Mouse (Mus musculus): ENCODE results near the gene Birc5. TPM values are rescaled to one million over a fixed set of nuclear protein-coding genes. Genes with fewer than 3 reads are reported as not detected.
A peak's percentile ranks its signal among the peaks of the same experiment; 100 is the strongest.

Birc5 gene
- total RNA-seq, 2 experiments from 2014 or later = not detected

DNA sequence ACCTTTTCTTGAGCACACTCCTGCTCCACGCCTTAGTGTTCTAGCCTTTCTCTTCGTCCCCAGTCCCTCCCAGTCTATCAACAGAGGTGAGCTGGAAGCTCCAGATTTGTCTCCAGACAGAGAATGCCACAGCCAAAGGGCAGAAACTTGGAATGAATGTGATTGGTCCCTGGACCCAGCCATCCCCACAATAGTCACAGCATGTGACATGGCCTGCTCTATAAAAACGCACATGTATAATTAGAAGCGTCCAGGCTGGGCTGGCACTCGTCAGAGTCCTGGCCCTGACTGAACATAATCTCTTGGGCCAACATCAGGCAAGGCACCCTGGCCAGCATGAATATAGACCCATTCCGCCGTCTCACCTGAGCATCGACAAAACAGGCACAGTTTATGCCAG, 30.0 kb upstream of the Birc5 start:
- intact Hi-C loops (cut with DNase I) = no loop called here
- TF ChIP-seq CTCF (IDR thresholded peaks at IDR 0.05) = no peak
- Histone ChIP-seq H3K4me3 (peak overlapping the region; percentile 48), H3K27ac (peak overlapping the region; percentile 97)
- DNase-seq = peak; percentile 88

DNA sequence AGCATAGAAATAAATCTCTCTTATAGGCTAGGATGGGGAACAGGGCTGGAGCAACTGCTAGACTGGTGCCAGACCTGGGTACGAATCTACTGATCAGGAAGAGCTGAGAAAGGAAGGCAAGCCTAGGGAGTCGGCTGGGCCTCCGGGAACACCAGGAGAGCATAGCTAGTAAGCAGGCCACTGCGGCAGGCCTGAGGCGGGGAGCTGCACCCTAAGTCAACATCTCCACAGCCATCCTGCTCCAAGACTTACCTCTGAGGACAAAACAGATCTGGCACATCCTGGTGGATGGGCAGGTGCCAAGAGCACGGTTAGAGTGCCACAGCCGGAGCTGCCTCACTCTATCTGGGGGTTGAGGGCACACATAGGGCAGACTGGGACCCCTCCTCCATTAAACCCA, 28.9 kb upstream of the Birc5 start:
- intact Hi-C loops (cut with DNase I) = no loop called here
- Histone ChIP-seq H3K27ac (peak overlapping the region; percentile 97), H3K4me3 (no peak overlapping the region)
- peak; percentile 34 for DNase-seq
- TF ChIP-seq CTCF (IDR thresholded peaks at IDR 0.05) = no peak

DNA sequence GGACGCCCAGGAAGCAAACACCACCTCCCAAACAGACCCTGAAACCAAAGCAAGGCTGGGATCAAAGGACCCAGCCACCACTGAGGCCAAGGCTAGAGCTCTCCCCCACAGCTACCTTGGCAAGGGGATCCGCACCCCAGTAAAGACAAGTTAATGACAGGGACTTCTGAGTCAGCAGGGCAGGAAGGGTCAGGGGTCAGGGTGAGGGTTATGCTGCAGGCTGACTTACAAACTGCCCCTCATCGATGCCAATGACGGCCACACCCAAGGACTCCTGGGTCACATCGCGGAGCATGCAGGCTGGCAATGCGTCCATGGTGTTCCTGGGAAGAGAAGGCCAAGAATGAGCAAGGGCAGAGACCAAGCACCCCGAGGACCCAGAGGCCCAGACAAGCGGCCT, 27.2 kb upstream of the Birc5 start:
- H3K27ac ChIP-seq = peak overlapping the region; percentile 97
- DNase-seq = peak; percentile 21
- no peak overlapping the region for H3K4me3 ChIP-seq
- intact Hi-C loops (cut with DNase I) = no loop called here
- no peak for TF ChIP-seq CTCF (IDR thresholded peaks at IDR 0.05)

DNA sequence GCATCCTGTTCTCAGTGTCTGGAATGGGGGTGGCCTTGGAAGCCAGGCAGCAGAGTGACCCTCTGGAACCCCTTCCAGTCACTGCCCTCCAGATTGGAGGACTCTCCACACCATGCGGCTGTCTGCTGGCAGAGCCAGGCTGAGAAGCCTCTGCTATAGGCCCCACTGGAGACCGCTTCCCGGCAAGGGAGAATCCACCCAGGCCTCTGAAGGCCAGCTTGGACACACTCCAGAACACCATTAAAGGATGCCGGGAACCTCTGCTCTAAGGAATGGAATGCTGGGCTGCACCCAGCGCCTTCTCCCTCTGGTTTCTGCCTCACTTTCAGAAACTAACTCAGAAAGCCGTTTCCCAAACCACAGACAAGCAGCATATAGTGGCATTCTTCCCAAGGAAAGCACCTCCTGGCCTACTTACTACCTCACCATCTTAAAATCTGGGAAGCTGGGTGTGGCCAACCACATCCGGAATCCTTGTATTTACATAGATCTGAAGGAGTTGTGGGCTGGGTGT, 26.3 kb upstream of the Birc5 start:
- intact Hi-C loops (cut with DNase I) = no loop called here
- peak overlapping the region; percentile 97 for H3K27ac ChIP-seq
- TF ChIP-seq CTCF (IDR thresholded peaks at IDR 0.05) = no peak
- DNase-seq = peak; percentile 58
- no peak overlapping the region for H3K4me3 ChIP-seq

DNA sequence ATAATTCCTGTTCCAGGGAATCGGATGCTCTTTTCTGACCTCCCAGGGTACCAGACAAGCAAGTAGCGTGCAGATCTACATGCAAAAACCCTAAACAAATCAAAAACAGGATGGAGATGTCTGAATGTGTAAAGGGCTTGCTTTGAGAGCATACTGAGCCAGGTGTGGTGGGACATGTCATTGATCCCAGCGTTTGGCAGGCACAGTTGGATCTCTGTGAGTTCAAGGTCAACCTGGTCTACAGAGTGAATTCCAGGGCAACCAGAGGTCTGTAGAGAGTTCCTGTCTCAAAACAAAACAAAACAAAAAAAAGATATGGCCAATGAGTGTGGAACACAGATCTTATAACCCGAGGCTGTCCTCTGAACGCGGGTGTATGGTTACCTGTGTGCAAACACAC, 25.6 kb upstream of the Birc5 start:
- Histone ChIP-seq H3K4me3 (no peak overlapping the region), H3K27ac (peak overlapping the region; percentile 97)
- TF ChIP-seq CTCF (IDR thresholded peaks at IDR 0.05) = no peak
- DNase-seq = no peak
- intact Hi-C loops (cut with DNase I) = no loop called here

DNA sequence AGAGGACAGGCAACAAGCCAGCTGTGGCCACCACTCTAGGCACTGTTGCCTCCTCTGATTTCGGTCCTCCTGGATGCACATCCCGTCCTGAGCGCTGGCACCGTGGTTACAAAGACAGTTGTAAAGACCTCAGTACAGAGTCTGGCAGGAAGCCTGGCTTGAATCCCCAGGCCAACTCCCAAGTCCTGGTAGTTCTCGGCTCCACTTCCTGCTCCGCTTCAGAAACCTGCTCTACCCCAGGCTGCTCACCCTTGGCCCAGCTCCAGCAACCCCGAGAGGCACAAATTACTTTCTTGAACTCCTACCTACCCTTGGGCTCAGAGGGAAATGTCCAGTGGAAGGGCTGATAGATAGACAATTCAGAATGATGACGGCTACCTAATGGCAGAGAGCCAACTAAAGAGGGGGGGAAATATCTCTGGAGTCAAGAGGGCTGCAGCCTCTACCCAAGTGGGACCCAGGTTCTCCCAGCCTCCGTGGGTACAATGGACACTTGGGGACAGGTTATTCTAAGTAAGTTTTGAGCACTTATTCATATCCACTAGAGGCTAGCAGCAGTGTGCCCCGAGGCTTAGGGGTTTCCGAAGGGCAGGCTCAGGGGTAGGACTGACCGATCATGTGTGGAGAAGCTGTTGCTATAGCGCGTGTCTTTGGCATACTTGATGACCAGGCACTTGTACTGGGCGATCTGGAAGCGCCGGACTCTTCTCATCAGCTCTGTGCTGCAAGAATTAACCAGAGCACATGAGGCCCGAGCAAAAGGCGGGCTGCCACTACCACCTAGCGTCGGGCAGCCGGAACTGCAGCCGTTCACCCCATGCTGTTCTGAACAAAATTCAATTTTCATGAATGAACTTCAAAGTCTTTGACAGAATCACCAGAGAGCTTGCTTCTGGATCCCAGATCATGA, 24.7 kb upstream of the Birc5 start:
- intact Hi-C loops (cut with DNase I) = loop anchor here (1.0 to 2.0 kb wide), 3 partner anchors 34 to 439 kb away; no protein-coding TSS in a partner anchor
- TF ChIP-seq CTCF (IDR thresholded peaks at IDR 0.05) = peak; percentile 95
- peak overlapping the region; percentile 62 for H3K4me3 ChIP-seq
- peak; percentile 88 for DNase-seq
- H3K27ac ChIP-seq = peak overlapping the region; percentile 97

DNA sequence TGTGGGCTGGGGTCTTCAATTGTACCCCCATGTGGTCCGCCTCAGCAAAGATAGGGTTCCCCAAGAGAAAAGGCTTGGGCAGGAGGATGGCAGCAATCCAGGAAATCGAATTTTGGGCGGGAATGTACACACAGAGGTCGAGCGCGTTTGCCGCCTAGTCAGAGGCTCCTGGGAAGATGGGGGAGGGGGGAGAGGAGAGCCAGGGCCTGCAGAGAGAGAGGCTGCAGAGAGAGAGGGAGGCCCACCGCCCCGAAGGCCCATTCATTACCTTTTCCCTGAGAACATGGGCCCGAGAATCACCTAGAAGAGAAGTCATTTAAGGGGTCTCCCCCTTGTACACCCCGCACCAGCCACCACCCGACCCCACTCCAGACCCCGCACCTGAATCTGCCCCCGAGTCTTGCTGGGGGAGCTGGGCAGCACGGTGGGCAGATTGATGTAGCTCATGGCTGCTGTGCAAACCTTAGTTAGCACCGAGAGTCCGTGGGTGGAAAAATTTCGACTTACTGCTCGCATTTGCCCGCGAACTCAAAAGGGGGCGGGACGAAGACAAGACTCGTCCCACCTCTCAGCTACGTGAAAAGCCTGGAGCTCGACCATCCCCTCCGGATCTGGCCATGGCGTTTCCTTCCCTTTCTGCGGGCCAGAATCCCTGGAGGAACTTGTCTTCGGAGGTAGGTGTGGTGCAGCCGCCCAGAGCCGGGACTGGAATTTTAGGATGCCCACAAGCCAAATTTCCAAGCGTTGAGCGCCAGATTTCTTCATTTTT, 23.5 kb upstream of the Birc5 start, which contains the start of the genes Afmid and Tk1:
Gene Afmid (plus strand): TSS at position 592 of the 769 bp plus-strand sequence.
Gene Tk1 (minus strand): TSS at position 760 of the 769 bp plus-strand sequence.
- DNase-seq = peak; percentile 73
- Histone ChIP-seq H3K27ac (peak within 1 kb of the TSS; percentile 67), H3K4me3 (peak within 1 kb of the TSS; percentile 57)
- intact Hi-C loops (cut with DNase I) = loop anchor here (2.0 kb wide), 1 partner anchor 117 kb away; no protein-coding TSS in a partner anchor
- TF ChIP-seq CTCF (IDR thresholded peaks at IDR 0.05) = no peak

DNA sequence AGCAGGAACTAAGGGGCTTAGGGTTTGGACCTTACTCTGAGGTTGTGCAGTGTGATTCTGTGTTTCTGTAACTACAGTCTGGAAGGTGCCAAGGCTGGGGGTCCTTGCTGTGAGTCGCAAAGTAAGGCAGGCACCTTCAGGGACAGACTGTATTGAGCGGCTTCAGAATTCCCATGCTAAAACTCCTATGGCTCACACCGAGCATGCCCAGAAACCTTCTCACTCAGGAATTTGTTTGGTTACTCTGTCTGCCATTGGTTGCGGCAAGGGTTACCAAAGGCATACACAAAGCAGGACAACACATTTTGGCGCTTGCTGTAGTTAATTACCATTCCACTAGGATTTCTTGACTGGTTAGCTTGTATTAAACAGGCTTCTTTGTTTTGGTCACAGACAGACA, 22.9 kb upstream of the Birc5 start:
- TF ChIP-seq CTCF (IDR thresholded peaks at IDR 0.05) = no peak
- H3K27ac ChIP-seq = peak overlapping the region; percentile 67
- intact Hi-C loops (cut with DNase I) = no loop called here

DNA sequence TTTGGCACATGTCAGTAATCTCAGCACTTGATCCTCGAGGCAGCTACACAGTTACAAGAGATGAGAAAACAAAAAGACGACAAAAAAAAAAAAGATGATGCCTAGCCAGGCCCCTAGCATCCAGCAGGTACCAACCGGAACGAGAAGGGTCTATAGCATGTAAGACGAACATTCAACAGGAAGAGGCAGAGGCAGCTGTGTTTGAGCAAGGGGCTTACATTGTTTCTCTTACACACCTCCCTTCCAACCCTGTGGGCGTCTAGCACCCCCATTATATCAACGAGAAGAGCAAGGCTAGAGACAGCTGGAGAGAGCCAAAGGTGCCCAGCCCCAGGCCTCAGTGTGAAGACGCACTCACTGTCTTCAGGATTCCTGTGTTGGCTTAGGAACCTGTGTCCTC, 22.1 kb upstream of the Birc5 start:
- intact Hi-C loops (cut with DNase I) = no loop called here
- Histone ChIP-seq H3K27ac (no peak overlapping the region), H3K4me3 (no peak overlapping the region)
- TF ChIP-seq CTCF (IDR thresholded peaks at IDR 0.05) = no peak
- no peak for DNase-seq

More for the DNA sequence above, 22.9 kb upstream of the Birc5 start:
- no peak for DNase-seq
- H3K4me3 ChIP-seq = peak overlapping the region; percentile 57

DNA sequence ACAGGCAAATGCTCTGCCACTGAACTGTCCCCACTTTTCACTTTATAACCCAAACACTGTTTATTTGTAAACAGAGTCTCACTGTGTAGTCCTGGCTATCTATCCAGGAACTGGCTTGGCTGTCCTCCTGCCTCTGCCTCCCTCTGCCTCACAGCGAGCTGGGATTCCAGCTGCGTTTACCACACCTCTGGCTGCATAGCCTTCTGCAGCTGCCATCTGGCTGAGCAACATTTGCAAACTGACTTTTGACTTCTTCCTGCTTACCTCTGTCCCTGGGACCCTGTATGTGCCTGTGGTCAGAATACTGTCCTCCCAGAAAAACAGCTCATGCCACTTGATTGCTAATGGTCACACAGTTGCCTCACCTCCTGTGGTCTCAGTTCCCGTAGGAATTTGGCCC, 21.7 kb upstream of the Birc5 start:
- no peak overlapping the region for H3K4me3 ChIP-seq
- DNase-seq = peak; percentile 18
- intact Hi-C loops (cut with DNase I) = no loop called here
- TF ChIP-seq CTCF (IDR thresholded peaks at IDR 0.05) = no peak
- no peak overlapping the region for H3K27ac ChIP-seq

DNA sequence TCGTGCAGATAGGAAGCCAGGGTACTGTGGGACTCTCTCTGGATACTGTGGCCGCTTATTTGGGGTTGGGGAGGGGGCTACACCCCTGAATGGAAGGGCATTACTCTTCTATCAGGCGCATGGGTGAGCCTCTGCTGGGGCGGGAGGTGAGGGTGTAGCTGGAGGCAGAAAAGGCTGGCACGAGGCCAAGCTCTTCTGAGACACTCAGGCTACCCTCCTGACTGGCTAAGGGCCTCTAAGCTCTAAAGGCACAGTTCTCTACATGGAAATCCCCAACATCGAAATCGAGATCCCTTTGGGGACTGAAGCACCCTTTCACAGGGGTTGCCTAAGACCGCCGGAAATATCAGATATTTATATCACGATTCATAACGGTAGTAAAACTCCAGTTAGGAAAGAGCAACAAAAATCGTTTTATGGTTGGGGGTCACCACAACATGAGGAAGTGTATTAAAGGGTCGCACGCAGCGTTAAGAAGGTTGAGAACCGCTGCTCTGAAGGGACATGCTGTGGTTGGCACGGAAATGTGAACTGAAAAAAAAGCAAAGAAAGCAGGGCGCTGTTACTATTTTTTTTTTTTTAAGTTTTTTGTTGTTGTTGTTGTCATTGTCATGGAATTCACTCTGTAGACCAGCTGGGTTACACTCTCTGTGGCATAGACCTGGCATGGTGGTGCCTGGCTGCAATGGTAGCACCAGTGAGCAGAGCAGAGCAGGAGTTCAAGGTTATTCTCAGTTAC, 20.7 kb upstream of the Birc5 start:
- peak; percentile 29 for DNase-seq
- intact Hi-C loops (cut with DNase I) = no loop called here
- no peak for TF ChIP-seq CTCF (IDR thresholded peaks at IDR 0.05)
- H3K4me3 ChIP-seq = no peak overlapping the region
- peak overlapping the region; percentile 61 for H3K27ac ChIP-seq
